Mouse (Mus musculus) gastrocnemius, postnatal 25 days (tissue): ENCODE measurements around the gene Slc30a2. TPM values are rescaled to one million over a fixed set of nuclear protein-coding genes. Genes with fewer than 3 reads are reported as not detected.
"Not testable (repeated sequence)": the region's sequence is repeated elsewhere in the genome, so short reads cannot be mapped to it uniquely, and the experiment has no call there.

ENCODE experiments used
- DNase-seq: peaks from one replicate; pipeline ENCODE4 v3.0.0; 2022
- long read RNA-seq, 2 experiments: library from polyadenylated mRNA; stranded (forward); transcript quantifications; one replicate each; pipeline ENCODE4 v2.0.0; 2021
- total RNA-seq, 2 experiments: library from RNA; stranded (reverse); gene quantifications; 1 replicate in 1 of 2; 2 replicates in 1 of 2; pipeline ENCODE4 v1.2.3; 2021

The Slc30a2 gene
- 1 to 10 TPM; 1.4 to 7.2 TPM for total RNA-seq
- long read RNA-seq, experiment 1, partial matches to known transcripts, result 0 of 4 reads
- long read RNA-seq, experiment 1, other reads (novel, unspliced or antisense), result 1 of 4 reads
- long read RNA-seq, experiment 2, partial matches to known transcripts, result 1 of 2 reads
- long read RNA-seq, experiment 2, other reads (novel, unspliced or antisense), result 0 of 2 reads

DNA sequence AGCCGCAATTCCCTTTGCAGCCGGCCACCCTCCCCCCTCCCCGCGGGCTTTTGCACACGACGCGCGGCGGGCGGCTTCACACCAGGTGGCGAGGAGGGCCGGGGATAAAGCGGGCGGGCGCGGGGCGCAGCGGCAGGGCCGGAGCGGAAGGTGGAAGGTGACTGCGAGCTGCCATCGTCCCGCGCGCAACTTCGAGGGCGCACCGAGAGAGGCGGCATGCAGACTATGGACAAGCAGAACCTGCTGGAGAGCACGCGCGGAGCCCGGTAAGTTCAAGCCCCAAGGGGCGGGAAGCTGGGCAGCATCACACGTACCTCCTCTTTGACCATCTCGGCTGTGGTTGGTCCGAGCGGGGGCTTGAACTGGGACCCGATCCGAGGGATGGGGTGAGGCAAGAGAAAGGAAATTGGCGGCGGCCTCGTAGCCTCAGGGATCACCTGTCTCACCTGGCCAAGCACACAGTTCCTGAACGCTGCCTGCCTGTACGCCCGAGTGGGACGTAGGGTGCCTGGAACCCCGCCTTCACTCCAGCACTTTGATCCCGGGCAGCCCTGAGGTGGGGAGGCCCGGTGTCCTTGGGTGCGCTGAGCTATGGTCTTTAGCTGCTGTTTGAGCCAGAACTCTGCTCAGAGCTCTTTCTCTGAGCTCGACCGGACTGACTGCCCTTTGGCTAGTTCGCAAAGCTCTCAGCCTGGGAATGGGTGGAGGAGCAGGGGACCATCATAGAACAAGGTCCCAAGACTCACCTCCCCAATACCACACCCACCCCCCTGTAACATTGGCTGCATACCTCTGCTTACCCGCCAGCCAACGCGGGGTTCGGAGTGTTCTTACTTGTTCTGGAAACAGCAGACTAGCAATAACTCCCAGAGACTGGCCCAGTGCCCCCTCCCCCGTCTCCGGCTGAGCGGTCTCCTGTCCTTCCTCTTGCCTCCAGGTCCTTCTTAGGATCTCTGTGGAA is at the start of gene Slc30a2:
TSS of gene Slc30a2 (plus strand) at position 111 of the 961 bp plus-strand sequence.
- peak; percentile 46 for DNase-seq

DNA sequence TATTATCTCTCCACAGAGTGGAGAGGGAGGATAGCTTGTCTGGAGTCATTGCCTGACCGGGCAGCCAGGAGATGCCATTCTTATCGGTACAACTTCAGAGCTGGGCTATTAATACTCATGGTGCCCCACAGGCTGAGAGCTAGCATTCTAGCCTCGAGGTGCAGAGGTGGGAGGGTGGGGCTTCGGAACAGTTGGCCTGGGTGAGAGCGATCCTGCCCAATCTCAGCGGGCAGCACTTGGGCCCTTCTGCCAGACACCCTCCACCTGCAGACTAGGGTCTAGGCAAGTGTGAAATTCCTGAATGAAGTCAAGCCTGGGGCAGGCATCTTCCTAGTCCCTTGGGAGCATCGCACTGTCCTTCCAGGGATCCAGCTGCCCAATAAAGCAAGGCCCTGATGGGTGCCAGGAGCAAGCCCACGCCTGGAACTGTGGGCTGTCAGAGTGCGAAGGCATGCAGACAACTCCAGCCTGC is 49.3 kb upstream of the Slc30a2 start:
- no peak for DNase-seq

DNA sequence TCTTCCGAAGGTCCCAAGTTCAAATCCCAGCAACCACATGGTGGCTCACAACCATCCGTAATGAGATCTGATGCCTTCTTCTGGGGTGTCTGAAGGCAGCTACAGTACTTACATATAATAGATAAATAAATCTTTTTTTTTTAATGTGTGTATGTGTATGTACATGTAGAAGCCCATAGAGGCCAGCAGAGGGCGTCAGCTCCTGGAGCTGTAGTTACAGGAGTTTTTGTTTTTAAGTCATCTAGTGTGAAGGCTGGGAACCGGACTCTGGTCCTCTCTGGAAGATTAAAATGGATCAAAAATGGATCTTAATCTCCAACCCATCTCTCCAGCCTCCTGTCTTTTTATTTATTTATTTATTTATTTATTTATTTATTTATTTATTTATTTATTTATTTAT is 46.9 kb upstream of the Slc30a2 start:
- not testable (repeated sequence) for DNase-seq

DNA sequence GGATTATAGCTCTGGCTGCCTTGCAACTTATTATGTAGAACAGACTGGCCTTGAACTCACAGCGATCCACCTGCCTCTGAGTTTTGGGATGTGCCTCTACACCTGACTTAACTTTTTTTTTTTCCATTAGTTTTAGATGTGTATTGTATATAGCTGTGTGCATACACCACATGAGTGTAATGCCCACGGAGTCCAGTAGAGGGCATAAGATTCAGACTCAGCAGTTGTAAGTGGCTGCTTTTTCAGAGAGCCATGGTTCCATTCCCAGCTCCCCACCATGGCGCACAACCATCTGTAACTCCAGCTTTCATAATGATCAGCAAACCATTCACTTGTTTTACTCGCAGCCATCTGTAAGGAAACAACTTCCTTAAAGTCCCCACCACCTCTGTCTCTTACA is 46.5 kb upstream of the Slc30a2 start:
- no peak for DNase-seq

DNA sequence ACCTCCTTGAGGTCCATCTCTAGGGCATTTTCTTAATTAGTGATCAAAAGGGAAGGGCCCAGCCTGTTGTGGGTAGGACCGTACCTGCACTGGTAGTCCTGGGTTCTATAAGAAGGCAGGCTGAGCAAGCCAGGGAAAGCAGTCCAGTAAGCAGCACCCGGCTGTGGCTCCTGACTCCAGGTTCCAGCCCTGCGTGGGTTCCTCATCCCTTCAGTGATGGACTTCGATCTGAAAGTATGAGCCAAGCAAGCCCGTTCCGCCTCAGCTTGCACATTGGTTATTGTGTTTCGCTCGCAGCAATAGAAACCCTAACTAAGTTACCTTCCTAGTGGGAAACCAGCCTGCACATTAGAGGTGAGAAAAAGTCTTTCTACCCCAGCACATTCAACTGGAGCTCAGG is 45.6 kb upstream of the Slc30a2 start:
- DNase-seq, result no peak

DNA sequence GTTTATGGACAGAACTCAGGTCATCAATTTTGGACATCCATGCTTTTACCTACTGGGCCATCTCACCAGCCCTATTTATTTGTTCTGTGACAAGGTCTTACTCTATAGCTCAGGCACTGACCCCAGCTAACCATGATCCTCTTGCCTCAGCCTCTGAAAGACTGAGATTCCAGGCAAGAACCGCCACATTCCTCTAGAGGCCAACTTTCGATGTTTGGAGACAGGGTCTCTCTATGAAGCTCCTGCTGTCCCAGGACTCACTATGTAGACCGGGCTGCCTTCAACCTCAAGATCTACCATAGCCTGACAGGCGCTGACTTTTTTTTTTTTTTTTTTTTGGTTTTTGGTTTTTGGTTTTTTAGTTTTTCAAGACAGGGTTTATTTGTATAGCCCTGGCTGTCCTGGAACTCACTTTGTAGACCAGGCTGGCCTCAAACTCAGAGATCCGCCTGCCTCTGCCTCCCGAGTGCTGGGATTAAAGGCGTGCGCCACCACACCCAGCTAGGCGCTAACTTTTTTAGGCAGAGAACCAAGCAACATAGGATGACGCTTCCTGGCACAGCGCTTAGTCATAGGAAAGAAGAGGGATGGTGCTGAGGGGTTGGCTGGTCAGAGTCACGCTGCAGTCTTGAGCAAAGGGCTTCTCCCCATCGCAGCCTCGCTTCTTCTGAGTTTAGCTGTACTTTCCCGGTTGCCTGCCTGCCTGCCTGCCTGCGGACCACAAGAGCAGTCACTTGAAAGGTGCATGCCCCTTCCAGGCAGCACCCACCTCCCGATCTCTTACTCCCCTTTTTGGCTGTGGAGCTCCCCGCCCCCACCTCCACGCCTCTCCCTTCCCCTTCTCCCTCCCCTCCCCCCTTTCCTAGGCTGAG is 44.1 kb upstream of the Slc30a2 start:
- DNase-seq, result no peak

DNA sequence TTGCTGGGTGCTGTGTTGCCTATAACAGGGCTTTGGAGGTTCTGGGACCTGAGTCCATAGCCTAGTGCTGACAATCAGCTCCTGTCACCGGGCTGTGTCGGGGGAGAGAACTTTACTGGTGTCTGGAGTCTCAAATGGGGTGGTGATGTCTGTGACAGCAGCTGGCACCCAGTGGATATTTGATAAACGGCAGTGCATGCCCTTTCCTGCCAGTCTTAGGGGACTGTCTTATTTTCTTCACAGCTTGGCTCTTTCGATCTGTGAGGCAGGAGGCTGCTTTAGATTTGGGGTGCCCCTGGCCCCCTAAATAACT is 43.5 kb upstream of the Slc30a2 start:
- DNase-seq, result peak; percentile 53

- DNase-seq, result peak; percentile 92
These were observed 42.7 kb upstream of the Slc30a2 start for GRCm38 (mm10) chr4:134300316-134300715.

GRCm38 (mm10) chr4:134302084-134302483 is 40.9 kb upstream of the Slc30a2 start:
- DNase-seq, result no peak

- DNase-seq, result no peak
These were observed 36.0 kb upstream of the Slc30a2 start for GRCm38 (mm10) chr4:134306963-134307362.

GRCm38 (mm10) chr4:134307367-134308072 is 35.5 kb upstream of the Slc30a2 start:
- DNase-seq, result peak; percentile 81

- peak; percentile 52 for DNase-seq
These were observed 32.9 kb upstream of the Slc30a2 start for GRCm38 (mm10) chr4:134310106-134310505.

- no peak for DNase-seq
These were observed 32.3 kb upstream of the Slc30a2 start for GRCm38 (mm10) chr4:134310656-134311055.

GRCm38 (mm10) chr4:134311784-134312183 is 31.2 kb upstream of the Slc30a2 start:
- DNase-seq, result peak; percentile 69

DNA sequence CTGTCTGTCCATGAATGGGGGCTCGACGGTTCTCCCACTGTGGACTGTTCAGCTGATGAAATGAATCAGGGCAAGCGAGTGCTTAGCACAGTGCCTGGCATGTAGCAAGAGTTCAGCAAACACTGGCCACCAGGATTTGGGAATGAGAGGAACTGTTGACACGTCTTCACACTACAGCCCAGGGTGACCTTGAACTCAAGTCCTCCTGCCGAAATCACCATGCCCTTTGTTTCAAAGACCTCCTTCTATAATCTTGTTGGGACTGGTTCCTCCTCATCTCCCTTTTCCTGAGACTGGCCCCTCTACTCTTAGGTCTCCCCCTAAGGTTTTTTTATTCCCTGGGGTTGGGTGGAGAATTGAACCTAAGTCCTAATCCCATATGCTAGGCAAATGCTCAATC is 30.6 kb upstream of the Slc30a2 start:
- no peak for DNase-seq

DNA sequence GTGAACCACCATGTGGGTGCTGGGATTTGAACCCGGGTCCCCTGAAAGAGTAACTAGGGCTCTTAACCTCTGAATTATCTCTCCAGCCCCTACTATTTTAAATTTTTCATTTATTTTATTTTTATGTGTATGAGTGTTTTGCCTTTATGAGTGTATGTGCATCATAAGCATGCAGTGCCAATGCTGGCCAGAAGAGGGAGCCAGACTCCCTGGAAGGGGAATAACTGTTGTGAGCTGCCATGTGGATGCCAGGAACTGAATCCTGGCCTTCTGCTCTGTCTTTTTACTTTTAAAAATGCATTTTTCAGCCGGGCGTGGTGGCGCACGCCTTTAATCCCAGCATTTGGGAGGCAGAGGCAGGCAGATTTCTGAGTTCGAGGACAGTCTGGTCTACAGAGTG is 30.1 kb upstream of the Slc30a2 start:
- DNase-seq, result no peak

- DNase-seq, result peak; percentile 58
These were observed 28.8 kb upstream of the Slc30a2 start for GRCm38 (mm10) chr4:134314081-134314655.

DNA sequence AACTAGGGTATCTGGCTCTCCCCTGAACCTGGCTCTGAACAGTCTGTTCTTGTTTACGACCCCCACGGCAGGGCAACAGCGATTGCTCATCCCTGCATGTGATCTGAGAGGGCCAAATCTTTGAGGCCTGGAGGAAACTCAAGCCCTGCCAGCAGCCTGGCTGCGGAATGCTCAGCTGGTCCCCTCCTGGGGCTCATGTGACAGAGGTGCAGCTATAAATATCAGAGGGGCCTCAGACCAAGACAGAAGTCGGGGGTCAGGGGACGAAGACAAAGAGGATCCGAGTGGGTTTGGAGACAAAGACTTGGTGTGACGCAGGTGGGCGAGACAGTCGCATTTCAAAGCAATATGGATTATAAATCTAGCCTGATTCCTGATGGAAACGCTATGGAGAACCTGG is 28.1 kb upstream of the Slc30a2 start, which contains the start of gene Trim63:
TSS of gene Trim63 (plus strand) at position 245 of the 400 bp plus-strand sequence.
- peak; percentile 85 for DNase-seq

DNA sequence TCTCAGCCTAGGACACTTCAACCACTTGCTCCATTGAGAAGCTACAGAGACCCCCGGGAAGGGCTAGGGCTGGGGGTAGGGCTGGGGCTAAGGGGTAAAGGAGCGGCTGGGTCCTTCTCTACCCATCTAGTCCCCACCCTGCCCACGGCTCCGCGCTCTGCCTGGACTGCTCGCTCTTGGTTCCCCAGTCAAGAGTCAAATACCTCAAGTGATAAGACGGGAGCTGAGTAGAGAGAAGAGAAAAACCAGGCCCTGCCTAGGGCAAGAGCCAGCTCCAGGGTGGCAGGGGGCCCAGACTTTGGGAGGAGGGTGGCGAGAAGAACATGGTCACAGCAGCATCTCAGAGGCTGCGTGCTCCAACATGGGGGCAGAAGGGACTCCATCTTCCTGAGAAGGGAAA is 27.5 kb upstream of the Slc30a2 start:
- DNase-seq, result no peak

GRCm38 (mm10) chr4:134316390-134316789 is 26.6 kb upstream of the Slc30a2 start:
- peak; percentile 69 for DNase-seq

GRCm38 (mm10) chr4:134319074-134319473 is 23.9 kb upstream of the Slc30a2 start:
- peak; percentile 40 for DNase-seq
